Mouse (Mus musculus): Measurements from ENCODE around the gene Galk2. TPM values are rescaled to one million over a fixed set of nuclear protein-coding genes. Genes with fewer than 3 reads are reported as not detected.

Gene Galk2
- polyA plus RNA-seq, 1 experiment, result 20.5 TPM

GRCm38 (mm10) chr2:126033114-126033972 lies 174.4 kb downstream of the Galk2 start:
- Histone ChIP-seq H3K4me1 (ENCODE audit: control insufficient read depth, insufficient read depth, low read length) (no peaks in the 10 kb centered on the region; the same call in 1 of the 2 replicates), H3K27ac (ENCODE audit: insufficient read depth, low read length) (no peak overlapping the region), H3K4me3 (ENCODE audit: insufficient read depth, low read length) (no peak overlapping the region)
- TF ChIP-seq CTCF (IDR thresholded peaks at IDR 0.05; ENCODE audit: extremely low read depth, insufficient read depth, low read length), result peak; percentile 34; the same call in 1 of the 2 replicates
- TF ChIP-seq POLR2A (IDR thresholded peaks at IDR 0.05; ENCODE audit: extremely low read depth, insufficient read depth, low read length), result no peak

Other genes with a start within 250 kb of the Galk2 start
- gene Cep152, start 234.0 kb upstream of the Galk2 start, polyA plus RNA-seq (2012; rRNA removed), result 2.0 TPM in 2 replicates
- gene Eid1, start 186.0 kb upstream of the Galk2 start, polyA plus RNA-seq (2012; rRNA removed), result 177 and 189 TPM in 2 replicates
- gene Shc4, start 135.0 kb upstream of the Galk2 start, polyA plus RNA-seq (2012; rRNA removed), result 3.5 and 3.7 TPM in 2 replicates
- 35.6 and 38.2 TPM in 2 replicates for gene Secisbp2l, start 76.2 kb upstream of the Galk2 start, polyA plus RNA-seq (2012; rRNA removed)
- 60.1 and 71.0 TPM in 2 replicates for gene Cops2, start within 50 bp of the Galk2 start, polyA plus RNA-seq (2012; rRNA removed)
- gene Fgf7, start 175.5 kb downstream of the Galk2 start, polyA plus RNA-seq (2012; rRNA removed), result 1.0 and 1.2 TPM in 2 replicates

Measured in cortical plate, adult 2 months (tissue).